ENCODE assay signal across 10 mouse cellular contexts in the genomic region with DNA sequence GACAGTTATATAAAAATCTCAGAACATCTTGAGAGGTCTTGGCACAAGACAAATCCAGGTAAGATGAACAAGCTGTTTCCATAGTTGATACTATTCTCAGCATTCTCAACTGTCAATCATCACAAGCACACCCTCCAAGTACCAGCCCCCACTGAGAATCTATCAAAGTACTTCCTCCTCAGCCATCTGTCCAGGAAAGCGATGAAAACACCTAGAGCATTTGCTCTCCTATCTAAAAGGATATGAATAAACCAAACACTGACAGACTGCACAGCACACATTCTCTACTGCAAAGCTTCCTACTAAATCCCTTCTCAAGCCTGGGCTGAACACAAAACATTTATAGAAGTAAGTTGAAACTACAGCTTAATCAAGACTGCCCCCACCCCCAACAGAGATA. TPM values are rescaled to one million over a fixed set of nuclear protein-coding genes. Genes with fewer than 3 reads are reported as not detected.
DNase-seq lines count a peak whose midpoint lies in the region; ATAC-seq and TF ChIP-seq lines count a peak whose summit lies in the region.
"Had no signal": no experiment of that assay in that cellular context is flagged by ENCODE, and none has a peak within 500 bp of the region (broad histone marks: within the 10 kb centered on the region; RNA-seq: fewer than 3 reads in every experiment).

No protein-coding gene starts in this region.

- no peak overlapping the region for H3K4me3 ChIP-seq in left cerebral cortex, adult 2 months
- H3K4me3 ChIP-seq in cerebellum, adult 2 months (replicated peaks; ENCODE audit: insufficient read depth, low read depth, low read length), result no peak overlapping the region

- peak; percentile 74 for ATAC-seq in CD4-positive, CD25-positive, alpha-beta regulatory T cell, adult 4 months
- peak; percentile 31; the same call in 1 of the 2 replicates for ATAC-seq in megakaryocyte progenitor cell, adult 5-6 weeks (replicated peaks; ENCODE audit: poor library complexity)
- ATAC-seq: Patski had no signal

- TF ChIP-seq CTCF in left cerebral cortex, adult 2 months (IDR thresholded peaks at IDR 0.05), result no peak
- no peak for TF ChIP-seq CTCF in cerebellum, adult 2 months (IDR thresholded peaks at IDR 0.05; ENCODE audit: borderline replicate concordance, insufficient read depth, low read depth, low read length)

- no peaks in the 10 kb centered on the region for H3K27me3 ChIP-seq in cerebellum, adult 2 months (ENCODE audit: control insufficient read depth, insufficient read depth, low read length)
- H3K27me3 ChIP-seq: Patski had no signal

- intact Hi-C loops in left cerebral cortex, adult 2 months (cut with DNase I), result no loop called here
- intact Hi-C loops in left cerebral cortex, postnatal 36 days (cut with DNase I), result no loop called here

- 9% methylated on average over 1 of the region's 1 CpGs for WGBS in cerebellum, adult 2 months

- no peak for DNase-seq in left cerebral cortex, adult 2 months (ENCODE audit: extremely low spot score in 1 of 2, low spot score in 2 of 2)
- DNase-seq in left cerebral cortex, postnatal 36 days (ENCODE audit: low spot score in 2 of 2), result no peak
- peak; percentile 73 to 97 for DNase-seq in cerebellum, adult 2 months
- DNase-seq in Muller cell, postnatal 12 days (ENCODE audit: inconsistent ontology term), result no peak
- DNase-seq in lung, postnatal 25 days (ENCODE audit: low spot score), result no peak
- DNase-seq: gastrocnemius, postnatal 25 days; lung, adult 2 months had no signal

- peak overlapping the region; percentile 10; the same call in 1 of the 2 replicates for H3K27ac ChIP-seq in left cerebral cortex, adult 2 months
- H3K27ac ChIP-seq in cerebellum, adult 2 months (ENCODE audit: insufficient read depth, low read length), result no peak overlapping the region; the same call in 1 of the 2 replicates

- TF ChIP-seq POLR2A in cerebellum, adult 2 months (IDR thresholded peaks at IDR 0.05; ENCODE audit: borderline replicate concordance, insufficient read depth, low read length), result peak; percentile 46; the same call in 1 of the 2 replicates

- peaks cover 19% of the 10 kb centered on the region; the same call in 1 of the 2 replicates for H3K4me1 ChIP-seq in cerebellum, adult 2 months (ENCODE audit: control insufficient read depth, insufficient read depth, low read length)

RNA-seq across cellular contexts. Expression of gene Usp3, which starts 6.4 kb away (rescaled TPM):
- 10 to 100 TPM; 32.5 to 40.0 TPM for total RNA-seq in left cerebral cortex, adult 2 months (2021)
- total RNA-seq in left cerebral cortex, postnatal 36 days (2021), result 10 to 100 TPM; 33.5 to 36.8 TPM
- 100 to 1,000 TPM; 121 to 156 TPM for polyA plus RNA-seq in CD4-positive, CD25-positive, alpha-beta regulatory T cell, adult 4 months (2017; shearing (Covaris generic))
- 89.3 and 97.0 TPM in 2 replicates for polyA plus RNA-seq in cerebellum, adult 2 months (2012; rRNA removed)
- 62.6 and 71.6 TPM in 2 replicates for total RNA-seq in megakaryocyte progenitor cell, adult 5-6 weeks (2015)
- total RNA-seq in megakaryocyte progenitor cell, adult 5-6 weeks (2017), result 43.6 and 48.9 TPM in 2 replicates

Comparison
In these comparisons a context has a peak if more than half of its experiments do, and no peak if none do; other contexts are left out.
1. DNase-seq: peak in cerebellum, adult 2 months (2 of 2); none in left cerebral cortex, adult 2 months (0 of 2), left cerebral cortex, postnatal 36 days (0 of 2), Muller cell, postnatal 12 days (single experiment) and lung, postnatal 25 days (single experiment).